Mouse (Mus musculus): Measurements from ENCODE around the gene Zfp790.
"Not testable (repeated sequence)": the region's sequence is repeated elsewhere in the genome, so short reads cannot be mapped to it uniquely, and the experiment has no call there.

Zfp790 gene

GRCm38 (mm10) chr7:29844616-29845015 lies 28.7 kb downstream of the Zfp790 start:
- DNase-seq = no peak

DNA sequence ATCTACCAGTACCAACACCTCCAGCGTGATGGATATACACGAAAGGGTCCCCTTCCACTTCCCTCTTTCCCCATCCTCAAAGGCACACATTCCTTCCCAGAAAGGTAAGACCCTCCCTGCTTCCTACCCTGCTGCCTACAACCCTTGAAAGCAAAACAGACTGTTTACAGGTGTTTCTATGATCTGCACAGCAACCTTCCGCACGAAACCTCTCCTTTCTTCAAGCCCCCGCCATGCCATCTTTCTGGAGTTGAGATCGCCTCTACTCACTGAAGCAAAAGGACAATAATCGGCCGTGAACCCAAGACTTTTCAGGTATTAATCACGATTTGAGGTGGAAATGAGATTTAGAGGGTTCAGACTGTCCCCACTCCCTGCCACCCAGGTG lies 36.9 kb downstream of the Zfp790 start:
- DNase-seq = no peak

GRCm38 (mm10) chr7:29853219-29853842 lies 37.4 kb downstream of the Zfp790 start, which contains the start of gene Zfp940:
Gene Zfp940 (minus strand): TSS chr7:29853669.
- peak; percentile 91 for DNase-seq

GRCm38 (mm10) chr7:29859532-29860517 lies 43.9 kb downstream of the Zfp790 start, which contains the start of gene Zfp420:
Gene Zfp420 (plus strand): TSS chr7:29859979.
- peak; percentile 90 for DNase-seq

- DNase-seq = no peak
Measured at GRCm38 (mm10) chr7:29861660-29862059, 45.7 kb downstream of the Zfp790 start.

DNA sequence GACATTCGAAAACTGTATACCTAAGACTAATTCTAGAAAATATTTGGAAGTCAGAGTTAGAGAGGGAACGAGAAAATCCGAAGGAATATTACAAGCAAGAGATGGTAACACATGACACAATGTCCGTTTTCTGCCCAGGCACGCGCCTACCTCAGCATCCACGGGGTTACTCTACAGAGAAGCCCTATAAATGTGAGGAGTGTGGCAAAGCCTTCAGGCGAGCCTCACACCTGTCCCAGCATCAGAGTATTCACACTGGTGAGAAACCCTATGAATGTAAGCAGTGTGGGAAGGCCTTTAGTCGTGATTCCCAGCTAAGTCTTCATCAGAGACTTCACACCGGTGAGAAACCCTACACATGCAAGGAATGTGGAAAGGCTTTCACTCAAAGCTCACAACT lies 58.3 kb downstream of the Zfp790 start:
- no peak for DNase-seq

- DNase-seq = not testable (repeated sequence)
Measured at GRCm38 (mm10) chr7:29877561-29877960, 61.6 kb downstream of the Zfp790 start.

DNA sequence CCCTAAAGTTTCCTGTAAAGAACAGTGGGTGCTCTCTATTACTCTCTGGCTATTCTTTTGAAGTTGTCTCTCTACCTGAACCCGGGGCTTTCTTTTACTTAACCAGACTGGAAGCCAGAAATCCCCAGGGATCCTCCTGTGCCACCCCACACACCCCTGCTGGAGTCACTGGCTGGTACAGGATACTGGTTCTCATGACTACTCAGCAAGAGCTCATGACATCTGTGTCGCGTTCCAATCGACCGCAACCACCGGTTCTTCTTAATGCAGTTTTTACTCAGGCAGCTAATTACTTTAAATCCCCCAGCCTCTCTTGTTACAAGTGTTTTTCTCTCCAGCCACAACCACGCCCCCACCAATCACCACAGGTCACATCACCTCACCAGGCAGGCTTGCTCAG lies 64.1 kb downstream of the Zfp790 start:
- DNase-seq = no peak

Measured in thymus, postnatal 14 days (tissue).